Mouse (Mus musculus): ENCODE data around the gene Tmem176b. TPM values are rescaled to one million over a fixed set of nuclear protein-coding genes. Genes with fewer than 3 reads are reported as not detected.

The Tmem176b gene
- polyA plus RNA-seq, 1 experiment = 1,411 TPM

- Histone ChIP-seq H3K4me1 (ENCODE audit: control insufficient read depth, insufficient read depth, low read length) (peaks cover 13% of the 10 kb centered on the region; the same call in 1 of the 2 replicates), H3K27ac (ENCODE audit: insufficient read depth, low read depth, low read length) (peak within 1 kb of the TSS; percentile 91), H3K27me3 (replicated peaks; ENCODE audit: control insufficient read depth, insufficient read depth, low read length) (no peaks in the 10 kb centered on the region), H3K36me3 (ENCODE audit: control insufficient read depth, insufficient read depth, low read length) (peaks cover 9% of the 10 kb centered on the region; the same call in 1 of the 2 replicates), H3K4me3 (ENCODE audit: insufficient read depth, low read depth, low read length) (peak within 1 kb of the TSS; percentile 63)
- TF ChIP-seq POLR2A (IDR thresholded peaks at IDR 0.05; ENCODE audit: low read depth, low read length) (no peak), CTCF (conservative IDR thresholded peaks at IDR 0.05; ENCODE audit: insufficient read depth, insufficient read length, low read depth, low read length) (no peak)
- under 1% methylated on average over 7 of the region's 7 CpGs for WGBS
- DNase-seq = peak; percentile 79
Measured at GRCm38 (mm10) chr6:48840371-48840969, 826 bp downstream of the Tmem176b start, which contains the start of gene Tmem176a. Gene Tmem176a (plus strand): TSS chr6:48840919.

- H3K4me3 ChIP-seq (ENCODE audit: insufficient read depth, low read depth, low read length) = 0 out of 2 replicates have a peak overlapping the region, but pooled peaks have one; percentile 11
- no peak for DNase-seq
- H3K27ac ChIP-seq (ENCODE audit: insufficient read depth, low read depth, low read length) = 0 out of 2 replicates have a peak overlapping the region, but pooled peaks have one; percentile 27
- H3K4me1 ChIP-seq (ENCODE audit: control insufficient read depth, insufficient read depth, low read length) = peaks cover 12% of the 10 kb centered on the region; the same call in 1 of the 2 replicates
- WGBS = 60% methylated on average over 6 of the region's 6 CpGs
- H3K27me3 ChIP-seq (replicated peaks; ENCODE audit: control insufficient read depth, insufficient read depth, low read length) = no peaks in the 10 kb centered on the region
- peaks cover 13% of the 10 kb centered on the region for H3K36me3 ChIP-seq (ENCODE audit: control insufficient read depth, insufficient read depth, low read length)
- TF ChIP-seq CTCF (conservative IDR thresholded peaks at IDR 0.05; ENCODE audit: insufficient read depth, insufficient read length, low read depth, low read length) (no peak), POLR2A (IDR thresholded peaks at IDR 0.05; ENCODE audit: low read depth, low read length) (no peak)
Measured at GRCm38 (mm10) chr6:48838321-48839080, 2.8 kb downstream of the Tmem176b start.

GRCm38 (mm10) chr6:48837516-48837915, 3.8 kb downstream of the Tmem176b start:
- TF ChIP-seq POLR2A (IDR thresholded peaks at IDR 0.05; ENCODE audit: low read depth, low read length) = no peak
- TF ChIP-seq CTCF (conservative IDR thresholded peaks at IDR 0.05; ENCODE audit: insufficient read depth, insufficient read length, low read depth, low read length) = no peak
- H3K4me3 ChIP-seq (ENCODE audit: insufficient read depth, low read depth, low read length) = no peak overlapping the region
- 77% methylated on average over 7 of the region's 7 CpGs for WGBS

GRCm38 (mm10) chr6:48836146-48836545, 5.2 kb downstream of the Tmem176b start:
- Histone ChIP-seq H3K27ac (ENCODE audit: insufficient read depth, low read depth, low read length) (no peak overlapping the region), H3K27me3 (replicated peaks; ENCODE audit: control insufficient read depth, insufficient read depth, low read length) (no peaks in the 10 kb centered on the region), H3K4me1 (ENCODE audit: control insufficient read depth, insufficient read depth, low read length) (peaks cover 8% of the 10 kb centered on the region; the same call in 1 of the 2 replicates), H3K4me3 (ENCODE audit: insufficient read depth, low read depth, low read length) (no peak overlapping the region), H3K36me3 (ENCODE audit: control insufficient read depth, insufficient read depth, low read length) (peaks cover 16% of the 10 kb centered on the region)
- WGBS = 87% methylated on average over 5 of the region's 5 CpGs
- no peak for TF ChIP-seq CTCF (conservative IDR thresholded peaks at IDR 0.05; ENCODE audit: insufficient read depth, insufficient read length, low read depth, low read length)
- no peak for TF ChIP-seq POLR2A (IDR thresholded peaks at IDR 0.05; ENCODE audit: low read depth, low read length)
- DNase-seq = no peak

More at GRCm38 (mm10) chr6:48837516-48837915, 3.8 kb downstream of the Tmem176b start:
- DNase-seq = no peak
- Histone ChIP-seq H3K27ac (ENCODE audit: insufficient read depth, low read depth, low read length) (no peak overlapping the region), H3K4me1 (ENCODE audit: control insufficient read depth, insufficient read depth, low read length) (peaks cover 8% of the 10 kb centered on the region; the same call in 1 of the 2 replicates), H3K36me3 (ENCODE audit: control insufficient read depth, insufficient read depth, low read length) (peaks cover 16% of the 10 kb centered on the region), H3K27me3 (replicated peaks; ENCODE audit: control insufficient read depth, insufficient read depth, low read length) (no peaks in the 10 kb centered on the region)

- WGBS = 82% methylated on average over 5 of the region's 5 CpGs
- no peak for TF ChIP-seq POLR2A (IDR thresholded peaks at IDR 0.05; ENCODE audit: low read depth, low read length)
- no peak for TF ChIP-seq CTCF (conservative IDR thresholded peaks at IDR 0.05; ENCODE audit: insufficient read depth, insufficient read length, low read depth, low read length)
- Histone ChIP-seq H3K36me3 (ENCODE audit: control insufficient read depth, insufficient read depth, low read length) (peaks cover 16% of the 10 kb centered on the region), H3K4me3 (ENCODE audit: insufficient read depth, low read depth, low read length) (no peak overlapping the region), H3K27ac (ENCODE audit: insufficient read depth, low read depth, low read length) (no peak overlapping the region), H3K27me3 (replicated peaks; ENCODE audit: control insufficient read depth, insufficient read depth, low read length) (no peaks in the 10 kb centered on the region), H3K4me1 (ENCODE audit: control insufficient read depth, insufficient read depth, low read length) (peaks cover 8% of the 10 kb centered on the region; the same call in 1 of the 2 replicates)
- DNase-seq = no peak
Measured at GRCm38 (mm10) chr6:48835241-48835640, 6.1 kb downstream of the Tmem176b start.

- Histone ChIP-seq H3K4me3 (ENCODE audit: insufficient read depth, low read depth, low read length) (no peak overlapping the region), H3K27ac (ENCODE audit: insufficient read depth, low read depth, low read length) (no peak overlapping the region), H3K36me3 (ENCODE audit: control insufficient read depth, insufficient read depth, low read length) (peaks cover 16% of the 10 kb centered on the region), H3K4me1 (ENCODE audit: control insufficient read depth, insufficient read depth, low read length) (peaks cover 3% of the 10 kb centered on the region; the same call in 1 of the 2 replicates), H3K27me3 (replicated peaks; ENCODE audit: control insufficient read depth, insufficient read depth, low read length) (no peaks in the 10 kb centered on the region)
- DNase-seq = no peak
- TF ChIP-seq POLR2A (IDR thresholded peaks at IDR 0.05; ENCODE audit: low read depth, low read length) = no peak
- no peak for TF ChIP-seq CTCF (conservative IDR thresholded peaks at IDR 0.05; ENCODE audit: insufficient read depth, insufficient read length, low read depth, low read length)
- WGBS = 97% methylated on average over 4 of the region's 4 CpGs
Measured at GRCm38 (mm10) chr6:48833515-48833914, 7.8 kb downstream of the Tmem176b start.

- Histone ChIP-seq H3K36me3 (ENCODE audit: control insufficient read depth, insufficient read depth, low read length) (peaks cover 16% of the 10 kb centered on the region), H3K27me3 (replicated peaks; ENCODE audit: control insufficient read depth, insufficient read depth, low read length) (no peaks in the 10 kb centered on the region), H3K4me1 (ENCODE audit: control insufficient read depth, insufficient read depth, low read length) (peaks cover 2% of the 10 kb centered on the region; the same call in 1 of the 2 replicates), H3K27ac (ENCODE audit: insufficient read depth, low read depth, low read length) (no peak overlapping the region), H3K4me3 (ENCODE audit: insufficient read depth, low read depth, low read length) (no peak overlapping the region)
- WGBS = 93% methylated on average over 1 of the region's 1 CpGs
- no peak for TF ChIP-seq POLR2A (IDR thresholded peaks at IDR 0.05; ENCODE audit: low read depth, low read length)
- no peak for TF ChIP-seq CTCF (conservative IDR thresholded peaks at IDR 0.05; ENCODE audit: insufficient read depth, insufficient read length, low read depth, low read length)
- DNase-seq = no peak
Measured at GRCm38 (mm10) chr6:48832426-48832825, 8.9 kb downstream of the Tmem176b start.
